Mouse (Mus musculus): ENCODE results near the gene Rps18.

DNA sequence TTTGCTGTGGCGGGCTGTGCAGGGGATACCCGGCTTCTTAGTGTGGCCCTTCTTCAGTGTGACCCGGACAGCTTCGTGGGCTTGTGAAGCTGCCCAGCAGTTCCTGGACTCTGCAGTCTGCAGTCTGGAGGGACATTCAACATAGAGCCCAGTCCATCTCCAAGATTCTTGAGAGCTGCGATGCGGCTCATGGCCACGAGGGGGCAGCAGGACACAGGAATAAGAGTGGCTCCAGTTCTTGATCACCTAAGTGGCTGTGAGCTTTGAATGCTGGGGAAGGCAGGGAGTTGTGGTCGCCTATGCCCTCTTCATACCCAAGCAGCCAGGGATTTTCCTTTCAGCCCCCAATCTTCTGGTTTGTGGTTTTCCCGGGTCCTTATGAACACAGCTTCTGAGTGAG lies 12.7 kb upstream of the Rps18 start:
- TF ChIP-seq CTCF (conservative IDR thresholded peaks at IDR 0.05; ENCODE audit: low read length) (peak; percentile 83), NANOG (IDR thresholded peaks at IDR 0.05; ENCODE audit: borderline replicate concordance, low read length) (no peak)

Measured in E14TG2a.4 (cell line).